Mouse (Mus musculus) right cerebral cortex, postnatal 14 days (tissue): ENCODE measurements around the gene Tmem171.

ENCODE experiments used
- DNase-seq: peaks from one replicate; pipeline ENCODE4 v3.0.0; 2022

Tmem171 gene

DNA sequence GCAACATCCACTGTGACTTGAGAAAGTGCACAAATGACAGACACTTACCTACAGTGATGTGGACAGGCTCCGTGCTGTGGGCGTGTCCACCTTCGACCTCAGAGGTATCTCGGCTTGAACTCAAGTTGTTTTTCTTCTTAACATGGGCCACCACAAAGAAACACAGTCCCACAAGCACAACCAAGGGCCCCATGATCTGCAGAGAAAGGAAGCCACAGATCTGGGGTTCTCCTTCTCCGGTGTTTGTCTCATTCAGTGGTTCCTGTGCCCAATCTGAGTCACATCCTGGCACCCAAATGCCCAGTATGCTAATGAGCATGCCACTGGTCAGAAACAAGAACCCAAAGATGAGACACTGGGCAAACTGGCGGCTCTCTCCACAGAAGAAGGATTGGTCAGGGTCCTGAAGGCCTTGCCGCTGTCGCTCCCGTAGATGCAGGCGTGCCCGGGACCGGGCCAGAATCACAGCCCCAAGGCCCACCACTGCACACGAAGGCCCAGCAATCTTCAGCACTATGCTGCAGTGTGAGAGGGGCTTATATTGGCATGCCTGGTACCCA is 2.6 kb downstream of the Tmem171 start:
- no peak for DNase-seq

- no peak for DNase-seq
These were observed 3.7 kb downstream of the Tmem171 start for GRCm38 (mm10) chr13:98690886-98691285.

- DNase-seq = no peak
These were observed 4.9 kb downstream of the Tmem171 start for GRCm38 (mm10) chr13:98689605-98690290.

DNA sequence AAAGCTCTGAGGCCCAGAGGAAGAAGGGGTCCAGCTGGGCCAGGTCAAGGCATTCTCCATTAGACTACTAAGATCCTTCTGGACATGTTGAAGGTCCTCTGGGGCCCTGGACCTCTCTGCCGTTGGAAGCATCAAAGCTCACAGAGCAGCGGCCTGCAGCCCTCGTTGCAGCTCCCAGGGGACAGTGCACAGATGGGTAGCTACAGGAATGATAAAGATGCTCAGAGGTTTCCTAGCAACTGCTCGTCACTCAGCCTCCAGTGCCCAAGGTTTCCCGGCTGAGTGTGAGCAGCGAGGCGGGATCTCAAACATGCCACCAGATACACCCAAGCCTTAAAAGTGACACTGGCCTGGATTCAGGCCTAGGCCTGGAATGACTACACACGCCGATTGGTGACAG is 6.7 kb downstream of the Tmem171 start:
- peak; percentile 18 for DNase-seq

GRCm38 (mm10) chr13:98684144-98684900 is 10.3 kb downstream of the Tmem171 start:
- no peak for DNase-seq

DNA sequence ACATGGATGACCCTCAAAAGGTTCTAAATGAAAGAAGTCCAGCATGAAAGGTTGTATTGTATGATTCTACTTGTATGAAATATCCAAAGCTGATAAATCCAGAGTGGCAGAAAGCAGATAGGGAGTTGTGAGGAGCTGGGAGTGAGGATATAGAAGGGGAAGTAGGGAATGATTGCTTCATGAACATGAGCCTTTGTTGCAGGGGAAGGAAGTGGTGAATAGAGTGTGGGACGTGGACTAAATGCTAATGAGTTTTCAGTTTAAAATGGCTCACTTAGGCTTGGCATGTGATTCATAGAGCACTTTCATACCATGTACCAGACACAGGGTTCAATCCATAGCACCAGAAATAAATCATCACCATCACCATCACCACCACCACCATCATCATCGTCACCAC is 11.2 kb downstream of the Tmem171 start:
- no peak for DNase-seq

- no peak for DNase-seq
These were observed 14.1 kb downstream of the Tmem171 start for GRCm38 (mm10) chr13:98680470-98681060.

- no peak for DNase-seq
These were observed 15.0 kb downstream of the Tmem171 start for GRCm38 (mm10) chr13:98679631-98680041.

DNA sequence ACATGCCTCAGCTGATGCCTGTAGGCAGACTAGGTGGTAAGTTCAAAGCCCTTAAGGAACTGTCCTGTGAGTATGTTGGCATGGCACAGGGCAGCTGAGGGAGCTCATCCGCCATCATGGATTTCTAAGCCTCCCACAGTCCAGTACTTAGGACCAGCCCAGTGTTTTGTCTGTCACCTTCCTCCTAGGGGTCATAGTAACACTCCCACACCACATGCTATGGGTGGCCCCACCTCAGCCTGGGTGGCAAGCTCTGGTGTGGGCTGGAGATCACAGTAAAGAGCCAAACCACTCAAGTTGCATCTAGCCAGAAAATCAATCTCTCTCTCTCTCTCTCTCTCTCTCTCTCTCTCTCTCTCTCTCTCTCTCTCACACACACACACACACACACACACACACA is 15.4 kb downstream of the Tmem171 start:
- DNase-seq = no peak

DNA sequence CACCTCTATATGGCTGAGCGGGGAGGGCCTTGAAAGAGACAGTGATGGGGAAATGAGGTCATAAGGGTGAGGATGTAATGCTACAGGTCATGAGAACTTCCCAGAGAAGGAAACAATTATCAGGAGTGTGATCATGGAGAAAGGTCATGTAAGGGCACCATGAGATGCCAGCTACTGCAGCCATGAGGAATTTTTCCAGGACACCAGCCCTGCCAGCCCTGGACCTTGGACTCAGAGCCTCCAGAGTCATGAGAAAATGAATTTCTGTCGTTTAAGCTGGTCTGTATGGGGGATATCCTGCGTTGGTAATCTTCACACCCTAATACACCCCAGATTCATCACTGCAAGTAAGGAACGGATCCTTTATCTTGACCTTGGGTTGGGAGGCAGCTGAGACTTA is 20.7 kb downstream of the Tmem171 start:
- DNase-seq = no peak

DNA sequence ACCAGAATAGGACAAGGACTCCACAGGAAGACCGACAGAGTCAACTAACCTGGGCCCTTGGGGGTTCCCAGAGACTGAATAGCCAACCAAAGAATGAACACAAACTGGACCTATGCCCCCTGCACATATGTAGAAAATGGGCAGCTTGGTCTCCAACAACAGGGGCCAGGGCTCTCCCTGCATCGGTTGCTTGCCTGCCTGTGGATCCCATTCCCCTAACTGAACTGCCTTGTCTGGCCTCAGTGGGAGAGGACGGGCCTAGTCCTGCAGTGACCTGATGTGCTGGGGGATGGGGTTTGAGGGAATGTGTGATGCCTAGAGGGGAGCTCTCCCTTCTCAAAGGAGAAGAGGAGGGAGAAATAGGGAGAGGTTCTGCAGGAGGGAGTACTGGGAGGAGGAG is 25.3 kb downstream of the Tmem171 start:
- DNase-seq = no peak

DNA sequence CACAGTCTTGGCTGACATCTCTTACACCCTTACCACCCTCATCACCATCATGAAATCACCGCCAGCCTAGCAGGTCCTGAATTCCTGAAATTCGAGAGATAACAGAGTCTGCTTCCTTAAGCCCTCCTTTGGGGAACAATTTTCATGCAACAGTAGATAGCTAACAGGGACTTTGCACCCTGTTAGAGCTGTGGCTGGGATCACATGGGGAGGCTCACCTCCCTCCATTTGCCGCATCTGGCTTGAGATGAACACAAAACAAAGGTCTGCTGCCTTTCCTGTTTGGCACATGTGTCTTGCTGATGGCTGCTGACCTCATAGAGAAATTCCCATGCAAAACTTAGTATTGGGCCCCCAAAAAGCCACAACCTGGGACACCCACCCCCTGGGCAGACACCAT is 27.3 kb downstream of the Tmem171 start:
- no peak for DNase-seq

DNA sequence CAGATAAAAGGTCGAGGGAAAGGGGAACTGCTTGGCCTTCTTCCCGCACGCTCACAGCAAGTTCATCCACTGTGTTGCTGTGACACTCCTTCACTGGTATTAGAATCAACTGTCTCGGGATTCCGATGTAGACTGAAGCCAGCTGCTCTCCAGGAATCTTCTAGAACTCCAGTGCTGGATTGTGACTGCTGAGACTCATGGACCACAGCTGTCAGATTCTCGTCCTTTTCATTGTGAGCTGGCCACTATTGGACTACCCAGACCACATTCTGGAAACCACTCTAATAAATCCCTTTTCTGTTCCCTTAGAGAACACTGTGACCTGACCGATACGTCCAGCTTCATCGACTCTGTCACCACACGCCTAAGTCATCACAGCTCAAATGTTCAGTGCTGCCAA is 29.4 kb downstream of the Tmem171 start:
- no peak for DNase-seq

GRCm38 (mm10) chr13:98662173-98662675 is 32.4 kb downstream of the Tmem171 start:
- DNase-seq = no peak

DNA sequence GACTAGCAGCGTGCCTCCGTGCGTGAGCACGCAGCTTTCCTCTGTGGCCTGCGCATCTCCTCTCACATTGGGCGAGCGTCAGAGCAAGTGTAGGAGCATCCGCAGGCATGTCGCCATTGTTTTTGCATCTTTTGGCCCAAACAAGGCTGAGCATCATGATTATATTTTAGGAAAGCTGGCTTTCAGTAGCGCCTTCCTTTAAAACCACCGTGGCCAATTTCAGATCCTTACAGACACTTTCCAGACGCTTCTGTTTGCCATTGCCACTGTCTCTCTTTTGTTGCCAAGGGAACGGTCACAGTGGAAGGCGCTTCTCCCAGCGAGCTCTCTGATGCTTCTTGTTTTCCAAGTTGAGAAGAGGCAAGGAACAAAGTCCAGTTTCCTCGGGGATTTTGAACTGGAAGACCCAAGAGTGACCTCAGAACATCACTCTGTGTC is 38.6 kb downstream of the Tmem171 start:
- peak; percentile 54 for DNase-seq

- no peak for DNase-seq
These were observed 39.3 kb downstream of the Tmem171 start for GRCm38 (mm10) chr13:98655346-98655745.

DNA sequence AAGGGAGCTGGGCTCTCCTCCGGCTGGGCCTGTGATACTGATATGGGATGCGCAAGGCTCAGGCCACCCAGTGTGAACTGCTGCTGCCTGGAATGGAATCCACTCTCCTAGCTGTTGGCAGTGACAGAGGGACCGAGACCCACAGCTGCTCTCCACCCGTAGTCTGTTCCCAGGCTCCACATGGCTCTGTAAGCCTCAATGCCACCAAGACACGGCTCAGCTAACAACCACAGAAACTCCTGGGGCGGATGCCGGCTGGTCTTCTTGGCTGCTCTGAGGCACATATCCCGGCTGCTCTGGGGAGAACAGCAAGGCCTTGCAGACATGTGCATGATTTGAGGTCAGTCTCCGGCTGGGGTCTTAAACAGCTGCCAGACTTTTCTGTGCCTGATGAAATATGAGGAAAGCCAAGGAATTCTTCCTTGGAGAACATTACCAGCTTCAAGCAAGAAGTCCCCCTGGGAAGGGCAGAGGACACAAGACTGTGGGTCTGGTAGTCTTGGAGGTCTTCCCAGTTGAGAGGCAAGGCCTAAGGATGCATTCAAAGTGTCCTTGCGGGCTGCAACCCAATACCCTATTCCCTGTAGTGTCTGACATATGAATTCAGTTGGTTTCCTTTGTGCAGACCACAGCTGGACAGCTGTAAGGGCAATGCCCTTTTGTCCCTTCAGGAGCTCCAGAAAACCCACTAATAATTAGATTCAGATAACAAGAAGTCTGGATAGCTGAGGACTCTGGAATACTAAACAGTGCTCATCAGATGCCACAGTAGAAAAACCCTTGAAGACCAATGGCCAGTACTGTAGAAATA is 40.3 kb downstream of the Tmem171 start:
- no peak for DNase-seq

- no peak for DNase-seq
These were observed 42.4 kb downstream of the Tmem171 start for GRCm38 (mm10) chr13:98652194-98652593.

GRCm38 (mm10) chr13:98651228-98651977 is 43.2 kb downstream of the Tmem171 start:
- DNase-seq = no peak

- no peak for DNase-seq
These were observed 46.7 kb downstream of the Tmem171 start for GRCm38 (mm10) chr13:98647775-98648568.
